Mouse (Mus musculus): Measurements from ENCODE around the gene Cers2. TPM values are rescaled to one million over a fixed set of nuclear protein-coding genes. Genes with fewer than 3 reads are reported as not detected.
A peak's percentile ranks its signal among the peaks of the same experiment; 100 is the strongest.
"Not testable (repeated sequence)": the region's sequence is repeated elsewhere in the genome, so short reads cannot be mapped to it uniquely, and the experiment has no call there.

Cers2 gene
- polyA plus RNA-seq, 1 experiment from 2014 or later, result 109 TPM

- no peak overlapping the region for H3K9ac ChIP-seq (ENCODE audit: low read length)
- 91% methylated on average over 4 of the region's 4 CpGs for WGBS
Observed at GRCm38 (mm10) chr3:95338251-95338650, 23.7 kb downstream of the Cers2 start.

GRCm38 (mm10) chr3:95343356-95344000, 28.9 kb downstream of the Cers2 start:
- H3K27ac ChIP-seq (ENCODE audit: low read depth, low read length); H3K9me3 ChIP-seq (ENCODE audit: control insufficient read depth, low read length); H3K4me2 ChIP-seq (ENCODE audit: low read depth); DNase-seq (ENCODE audit: low spot score); ATAC-seq (ENCODE audit: insufficient read depth, low FRiP score, low TSS enrichment); H3K9ac ChIP-seq (ENCODE audit: low read length); H3K4me3 ChIP-seq (ENCODE audit: low read depth, low read length); H3K27me3 ChIP-seq (ENCODE audit: control insufficient read depth, insufficient read depth, low read length); H3K4me1 ChIP-seq (ENCODE audit: control insufficient read depth, insufficient read depth, low read length): not testable (repeated sequence)
- 95% methylated on average over 9 of the region's 9 CpGs for WGBS
- H3K36me3 ChIP-seq (ENCODE audit: control insufficient read depth, insufficient read depth, low read length), result peaks cover 28% of the 10 kb centered on the region

More at GRCm38 (mm10) chr3:95338251-95338650, 23.7 kb downstream of the Cers2 start:
- ATAC-seq (ENCODE audit: insufficient read depth, low FRiP score, low TSS enrichment), result no peak
- Histone ChIP-seq H3K27me3 (ENCODE audit: control insufficient read depth, insufficient read depth, low read length) (no peaks in the 10 kb centered on the region), H3K4me1 (ENCODE audit: control insufficient read depth, insufficient read depth, low read length) (no peaks in the 10 kb centered on the region), H3K4me2 (ENCODE audit: low read depth) (no peak overlapping the region), H3K9me3 (ENCODE audit: control insufficient read depth, low read length) (no peaks in the 10 kb centered on the region), H3K36me3 (ENCODE audit: control insufficient read depth, insufficient read depth, low read length) (peaks cover 31% of the 10 kb centered on the region), H3K27ac (ENCODE audit: low read depth, low read length) (no peak overlapping the region), H3K4me3 (ENCODE audit: low read depth, low read length) (no peak overlapping the region)
- DNase-seq (ENCODE audit: low spot score), result no peak

- 94% methylated on average over 7 of the region's 7 CpGs for WGBS
Observed at GRCm38 (mm10) chr3:95346454-95346853, 31.9 kb downstream of the Cers2 start.

GRCm38 (mm10) chr3:95348343-95348742, 33.8 kb downstream of the Cers2 start:
- H3K36me3 ChIP-seq (ENCODE audit: control insufficient read depth, insufficient read depth, low read length), result peaks cover 16% of the 10 kb centered on the region
- H3K27me3 ChIP-seq (ENCODE audit: control insufficient read depth, insufficient read depth, low read length); H3K4me2 ChIP-seq (ENCODE audit: low read depth); H3K4me1 ChIP-seq (ENCODE audit: control insufficient read depth, insufficient read depth, low read length); H3K27ac ChIP-seq (ENCODE audit: low read depth, low read length); ATAC-seq (ENCODE audit: insufficient read depth, low FRiP score, low TSS enrichment); H3K9me3 ChIP-seq (ENCODE audit: control insufficient read depth, low read length); DNase-seq (ENCODE audit: low spot score); H3K9ac ChIP-seq (ENCODE audit: low read length); H3K4me3 ChIP-seq (ENCODE audit: low read depth, low read length): not testable (repeated sequence)
- WGBS, result 93% methylated on average over 5 of the region's 5 CpGs

More at GRCm38 (mm10) chr3:95346454-95346853, 31.9 kb downstream of the Cers2 start:
- Histone ChIP-seq H3K9me3 (ENCODE audit: control insufficient read depth, low read length) (no peaks in the 10 kb centered on the region), H3K27ac (ENCODE audit: low read depth, low read length) (no peak overlapping the region), H3K9ac (ENCODE audit: low read length) (no peak overlapping the region), H3K27me3 (ENCODE audit: control insufficient read depth, insufficient read depth, low read length) (no peaks in the 10 kb centered on the region), H3K36me3 (ENCODE audit: control insufficient read depth, insufficient read depth, low read length) (peaks cover 27% of the 10 kb centered on the region), H3K4me1 (ENCODE audit: control insufficient read depth, insufficient read depth, low read length) (no peaks in the 10 kb centered on the region), H3K4me2 (ENCODE audit: low read depth) (no peak overlapping the region), H3K4me3 (ENCODE audit: low read depth, low read length) (no peak overlapping the region)
- DNase-seq (ENCODE audit: low spot score) (no peak), ATAC-seq (ENCODE audit: insufficient read depth, low FRiP score, low TSS enrichment) (no peak)

GRCm38 (mm10) chr3:95349491-95349890, 34.9 kb downstream of the Cers2 start:
- Histone ChIP-seq H3K36me3 (ENCODE audit: control insufficient read depth, insufficient read depth, low read length) (peaks cover 16% of the 10 kb centered on the region), H3K4me3 (ENCODE audit: low read depth, low read length) (no peak overlapping the region), H3K27ac (ENCODE audit: low read depth, low read length) (no peak overlapping the region), H3K9me3 (ENCODE audit: control insufficient read depth, low read length) (no peaks in the 10 kb centered on the region), H3K27me3 (ENCODE audit: control insufficient read depth, insufficient read depth, low read length) (no peaks in the 10 kb centered on the region), H3K4me1 (ENCODE audit: control insufficient read depth, insufficient read depth, low read length) (no peaks in the 10 kb centered on the region), H3K4me2 (ENCODE audit: low read depth) (no peak overlapping the region), H3K9ac (ENCODE audit: low read length) (no peak overlapping the region)
- ATAC-seq (ENCODE audit: insufficient read depth, low FRiP score, low TSS enrichment), result no peak
- DNase-seq (ENCODE audit: low spot score), result peak; percentile 19

GRCm38 (mm10) chr3:95355911-95356544, 41.4 kb downstream of the Cers2 start:
- not testable (repeated sequence) for H3K27me3 ChIP-seq (ENCODE audit: control insufficient read depth, insufficient read depth, low read length); H3K9me3 ChIP-seq (ENCODE audit: control insufficient read depth, low read length); H3K4me1 ChIP-seq (ENCODE audit: control insufficient read depth, insufficient read depth, low read length); H3K36me3 ChIP-seq (ENCODE audit: control insufficient read depth, insufficient read depth, low read length); H3K27ac ChIP-seq (ENCODE audit: low read depth, low read length); DNase-seq (ENCODE audit: low spot score); ATAC-seq (ENCODE audit: insufficient read depth, low FRiP score, low TSS enrichment); H3K9ac ChIP-seq (ENCODE audit: low read length)
- 29% methylated on average over 9 of the region's 19 CpGs for WGBS
- Histone ChIP-seq H3K4me3 (ENCODE audit: low read depth, low read length) (peak overlapping the region; percentile 49), H3K4me2 (ENCODE audit: low read depth) (peak overlapping the region; percentile 30; the same call in 1 of the 2 replicates)

- H3K9ac ChIP-seq (ENCODE audit: low read length), result peak within 1 kb of the TSS; percentile 44
- H3K27me3 ChIP-seq (ENCODE audit: control insufficient read depth, insufficient read depth, low read length); H3K9me3 ChIP-seq (ENCODE audit: control insufficient read depth, low read length); H3K27ac ChIP-seq (ENCODE audit: low read depth, low read length); H3K36me3 ChIP-seq (ENCODE audit: control insufficient read depth, insufficient read depth, low read length); H3K4me1 ChIP-seq (ENCODE audit: control insufficient read depth, insufficient read depth, low read length): not testable (repeated sequence)
- H3K4me2 ChIP-seq (ENCODE audit: low read depth), result peak within 1 kb of the TSS; percentile 39
- peak within 1 kb of the TSS; percentile 49 for H3K4me3 ChIP-seq (ENCODE audit: low read depth, low read length)
- DNase-seq (ENCODE audit: low spot score) (peak; percentile 96), ATAC-seq (ENCODE audit: insufficient read depth, low FRiP score, low TSS enrichment) (peak; percentile 97)
- 0% methylated on average over 29 of the region's 57 CpGs for WGBS
Observed at GRCm38 (mm10) chr3:95356701-95357449, 42.3 kb downstream of the Cers2 start, which contains the start of gene Setdb1. Setdb1 (minus strand) TSS chr3:95357202.

GRCm38 (mm10) chr3:95357746-95358145, 43.2 kb downstream of the Cers2 start:
- Histone ChIP-seq H3K4me3 (ENCODE audit: low read depth, low read length) (no peak overlapping the region), H3K4me2 (ENCODE audit: low read depth) (no peak overlapping the region), H3K9ac (ENCODE audit: low read length) (no peak overlapping the region), H3K27me3 (ENCODE audit: control insufficient read depth, insufficient read depth, low read length) (no peaks in the 10 kb centered on the region), H3K36me3 (ENCODE audit: control insufficient read depth, insufficient read depth, low read length) (no peaks in the 10 kb centered on the region; the same call in 1 of the 2 replicates), H3K9me3 (ENCODE audit: control insufficient read depth, low read length) (no peaks in the 10 kb centered on the region), H3K27ac (ENCODE audit: low read depth, low read length) (no peak overlapping the region), H3K4me1 (ENCODE audit: control insufficient read depth, insufficient read depth, low read length) (no peaks in the 10 kb centered on the region)
- WGBS, result 95% methylated on average over 2 of the region's 2 CpGs
- DNase-seq (ENCODE audit: low spot score) (no peak), ATAC-seq (ENCODE audit: insufficient read depth, low FRiP score, low TSS enrichment) (no peak)
